Mouse (Mus musculus): ENCODE results near the gene Trcg1.

DNA sequence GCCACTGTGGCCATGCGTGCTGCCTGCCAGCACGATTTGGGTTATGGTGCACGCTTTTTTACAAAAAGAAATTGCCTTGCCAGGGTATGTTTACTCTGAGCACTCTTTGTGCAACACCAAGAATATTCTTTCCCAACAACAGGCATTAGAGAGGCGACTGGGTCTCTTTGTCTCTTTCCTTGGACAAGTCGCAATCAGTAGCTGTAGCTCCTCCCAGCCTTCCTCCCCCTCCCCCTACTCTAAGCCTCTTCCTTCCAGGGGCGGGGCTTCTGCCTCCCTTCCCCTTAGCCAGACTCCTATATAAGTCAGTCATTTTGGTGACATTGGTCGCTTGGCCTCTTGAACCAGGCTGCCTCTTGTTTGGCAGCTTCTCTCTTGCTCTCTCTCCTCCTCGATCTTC is 59.9 kb downstream of the Trcg1 start:
- TF ChIP-seq CTCF (IDR thresholded peaks at IDR 0.05; ENCODE audit: insufficient read depth, low read depth, low read length), result no peak
- TF ChIP-seq POLR2A (IDR thresholded peaks at IDR 0.05; ENCODE audit: insufficient read depth, low read depth, low read length), result no peak

All from olfactory bulb, adult 2 months (tissue).